Mouse (Mus musculus) hindbrain, postnatal 0 days (tissue): ENCODE measurements at regions not wholly inside any gene's neighbourhood (a gene's known extent, or its start where the extent isn't known, plus 50 kb on each side); places are given as distances from the start of the nearest gene placed in this dataset.
"Not testable (repeated sequence)": the region's sequence is repeated elsewhere in the genome, so short reads cannot be mapped to it uniquely, and the experiment has no call there.

Experiments used
- ATAC-seq: fragments of 200-750 bp; cut with Nextera tagmentation; 2 replicates; pipeline ENCODE4 v1.8.0; 2017; ENCODE audit warnings: mild to moderate bottlenecking, moderate TSS enrichment, moderate library complexity
- DNase-seq: peaks from one replicate; pipeline ENCODE4 v3.0.0-alpha.2; 2015; ENCODE audit warnings: low spot score
- H3K27ac ChIP-seq: fragments of 300-500 bp; sonication (generic); 2 replicates; pipeline ENCODE4 v1.5.1; 2014; ENCODE audit warnings: mild to moderate bottlenecking
- H3K27me3 ChIP-seq: fragments of 300-500 bp; sonication (generic); 2 replicates; pipeline ENCODE4 v1.6.1; 2014; ENCODE audit warnings: low read length, mixed read lengths; ENCODE audit not compliant: insufficient read depth
- H3K36me3 ChIP-seq: fragments of 300-500 bp; sonication (generic); 2 replicates; pipeline ENCODE4 v1.6.1; 2014; ENCODE audit warnings: low read length, mixed read lengths; ENCODE audit not compliant: insufficient read depth
- H3K4me1 ChIP-seq: fragments of 300-500 bp; sonication (generic); 2 replicates; pipeline ENCODE4 v1.6.1; 2014; ENCODE audit warnings: antibody characterized with exemption, low read length, mixed read lengths; ENCODE audit not compliant: insufficient read depth
- H3K4me2 ChIP-seq: fragments of 300-500 bp; sonication (generic); 2 replicates; pipeline ENCODE4 v1.6.1; 2014; ENCODE audit warnings: low read depth, mild to moderate bottlenecking, low read length, moderate library complexity, mixed read lengths
- H3K4me3 ChIP-seq: fragments of 300-500 bp; sonication (generic); 2 replicates; pipeline ENCODE4 v1.5.1; 2014; ENCODE audit warnings: low read length
- H3K9ac ChIP-seq: fragments of 300-500 bp; sonication (generic); replicated peaks from 2 replicates; pipeline ENCODE4 v1.6.1; 2014; ENCODE audit warnings: mild to moderate bottlenecking, low read length, moderate library complexity, mixed read lengths
- H3K9me3 ChIP-seq: fragments of 300-500 bp; sonication (generic); 2 replicates; pipeline ENCODE4 v1.6.1; 2016; ENCODE audit warnings: low read length, mixed read lengths
- WGBS: fragments of 180-500 bp; shearing (Covaris S2); extraction: QIAGEN DNeasy Blood & Tissue Kit; methylation state at CpG from one replicate; pipeline ENCODE4 v1.1.7; 2014; 5-methylcytosine and 5-hydroxymethylcytosine counted together

DNA sequence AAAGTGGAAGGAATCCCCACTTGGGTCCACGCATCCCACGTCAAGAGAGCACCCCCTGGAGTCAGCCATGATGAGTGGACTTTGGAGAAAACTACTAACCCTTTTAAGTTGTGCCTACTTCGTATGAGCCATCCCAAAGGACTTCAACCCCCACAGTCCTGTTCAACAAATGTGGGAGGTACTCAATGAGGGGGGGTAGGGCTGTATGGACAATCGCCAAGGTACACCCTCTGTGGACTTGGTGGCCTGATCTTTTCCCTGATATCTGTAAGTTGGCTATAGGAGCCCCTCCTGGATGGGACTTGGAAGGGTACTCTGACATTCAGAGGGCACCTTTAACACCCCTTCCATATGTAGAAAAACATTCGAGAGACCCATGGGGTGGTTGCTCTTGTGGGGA, 256.5 kb upstream of the Olfr161 start:
- H3K4me2 ChIP-seq, ATAC-seq, H3K9ac ChIP-seq, H3K4me3 ChIP-seq, H3K27ac ChIP-seq, H3K36me3 ChIP-seq, H3K27me3 ChIP-seq, H3K9me3 ChIP-seq, H3K4me1 ChIP-seq, DNase-seq: not testable (repeated sequence)
- 86% methylated on average over 4 of the region's 5 CpGs for WGBS

DNA sequence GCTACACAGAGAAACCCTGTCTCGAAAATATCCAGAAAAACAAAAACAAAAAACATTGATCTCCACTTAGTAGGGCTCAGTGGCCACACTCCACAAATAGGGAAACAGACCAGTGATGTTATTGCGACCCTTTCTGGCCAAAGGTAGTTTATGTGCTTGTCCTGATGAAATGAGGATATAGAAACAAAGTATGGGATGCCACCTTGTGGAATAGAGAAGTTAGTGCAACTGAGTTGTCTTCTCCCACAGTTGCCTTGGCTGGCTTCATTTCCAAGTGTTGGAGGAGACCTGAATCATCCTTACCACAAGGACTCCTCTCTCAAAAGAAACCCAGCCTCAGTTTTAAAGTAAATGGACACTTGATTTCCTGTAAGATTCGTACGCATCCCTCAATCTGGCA, 247.5 kb upstream of the Olfr161 start:
- H3K4me1 ChIP-seq, DNase-seq, ATAC-seq, H3K27ac ChIP-seq, H3K27me3 ChIP-seq, H3K9me3 ChIP-seq, H3K4me3 ChIP-seq, H3K9ac ChIP-seq, H3K4me2 ChIP-seq, H3K36me3 ChIP-seq: not testable (repeated sequence)
- 27% methylated on average over 4 of the region's 4 CpGs for WGBS

DNA sequence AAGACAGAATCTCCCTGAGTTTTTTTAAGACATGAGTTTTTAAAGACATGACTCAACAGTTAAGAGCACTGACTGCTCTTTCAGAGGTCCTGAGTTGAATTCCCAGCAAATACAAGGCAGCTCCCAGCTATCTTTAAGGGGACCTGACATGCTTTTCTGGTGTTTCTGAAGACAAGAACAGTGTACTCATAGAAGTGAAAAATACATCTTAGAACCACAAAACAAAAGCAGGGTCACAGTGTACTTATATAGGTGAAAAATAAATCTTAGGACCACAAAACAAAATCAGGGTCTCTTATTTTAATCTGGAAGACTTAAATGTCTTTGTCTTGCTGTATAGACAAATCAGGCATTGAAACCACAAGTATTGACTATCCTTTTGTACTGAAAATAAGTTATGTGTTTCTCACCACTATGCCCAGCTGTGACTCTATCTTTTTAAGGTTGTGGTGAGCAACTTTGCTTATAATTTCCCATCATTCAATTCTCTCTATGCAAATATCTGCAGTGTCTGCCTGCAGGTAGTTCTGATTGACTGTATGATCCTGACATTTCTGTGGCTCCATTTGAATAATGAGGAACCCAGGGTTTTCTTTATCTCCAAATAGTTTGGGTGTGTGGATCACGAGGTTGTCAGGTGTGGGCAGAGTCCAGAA, 246.0 kb upstream of the Olfr161 start:
- not testable (repeated sequence) for H3K9me3 ChIP-seq, H3K4me2 ChIP-seq, H3K27me3 ChIP-seq, DNase-seq, H3K27ac ChIP-seq, H3K9ac ChIP-seq, ATAC-seq, H3K4me1 ChIP-seq, H3K4me3 ChIP-seq, H3K36me3 ChIP-seq
- no CpG with 5 or more reads among the region's 1 CpGs for WGBS

DNA sequence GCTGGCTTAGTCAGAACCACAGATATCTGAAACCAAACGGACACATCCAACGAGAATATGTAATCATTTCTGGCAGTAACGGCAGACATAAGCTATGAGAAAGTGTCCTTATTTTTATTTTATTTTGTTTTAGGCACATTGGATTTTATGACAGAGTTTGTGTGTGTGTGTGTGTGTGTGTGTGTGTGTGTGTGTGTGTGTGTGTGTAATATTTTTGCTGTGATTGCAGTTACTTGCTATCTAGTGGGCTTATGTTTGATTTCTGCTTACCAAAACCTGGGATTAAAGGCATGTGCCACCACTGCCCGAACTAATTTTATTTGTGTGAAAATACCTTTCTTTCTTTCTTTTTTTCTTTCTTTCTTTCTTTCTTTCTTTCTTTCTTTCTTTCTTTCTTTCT, 241.5 kb upstream of the Olfr161 start:
- not testable (repeated sequence) for ATAC-seq

DNA sequence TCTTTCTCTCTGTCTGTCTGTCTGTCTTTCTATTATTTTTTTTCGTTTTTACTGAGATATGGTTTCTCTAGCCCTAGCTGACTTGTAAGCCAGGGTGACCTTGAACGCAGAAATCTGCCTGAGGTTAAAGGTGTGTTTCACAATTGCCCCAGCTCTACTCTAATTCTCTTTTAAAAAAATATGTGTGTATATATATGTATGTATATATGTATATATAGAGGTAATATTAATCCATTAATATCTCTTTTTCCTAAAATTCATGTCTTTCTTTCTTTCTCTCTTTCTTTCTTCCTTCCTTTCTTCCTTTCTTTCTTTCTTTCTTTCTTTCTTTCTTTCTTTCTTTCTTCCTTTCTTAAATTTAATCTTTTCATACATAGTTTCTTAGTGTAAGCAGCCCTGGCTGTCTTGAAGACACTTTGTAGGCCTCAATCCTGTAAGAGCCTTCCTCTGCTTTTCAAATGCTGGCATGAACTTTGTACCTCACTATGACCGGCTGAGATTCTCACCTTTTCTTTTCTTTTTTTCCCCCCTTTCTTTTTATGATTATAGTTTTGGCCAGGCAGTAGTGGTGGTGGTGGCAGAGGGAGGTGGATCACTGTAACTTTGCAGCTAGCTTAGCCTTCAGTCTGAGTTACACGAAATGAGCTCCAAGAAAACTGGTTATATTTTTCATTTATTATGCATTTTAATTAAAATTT, 240.8 kb upstream of the Olfr161 start:
- H3K9me3 ChIP-seq, H3K36me3 ChIP-seq, H3K4me3 ChIP-seq, H3K4me2 ChIP-seq, H3K4me1 ChIP-seq, H3K27ac ChIP-seq, H3K27me3 ChIP-seq, H3K9ac ChIP-seq, DNase-seq: not testable (repeated sequence)
- WGBS: 29% methylated on average over 2 of the region's 4 CpGs
- peak; percentile 55; the same call in 1 of the 2 replicates for ATAC-seq

More for the DNA sequence above, 241.5 kb upstream of the Olfr161 start:
- WGBS: 67% methylated on average over 1 of the region's 4 CpGs
- H3K4me1 ChIP-seq, H3K4me3 ChIP-seq, H3K4me2 ChIP-seq, H3K27ac ChIP-seq, DNase-seq, H3K27me3 ChIP-seq, H3K36me3 ChIP-seq, H3K9ac ChIP-seq, H3K9me3 ChIP-seq: not testable (repeated sequence)

DNA sequence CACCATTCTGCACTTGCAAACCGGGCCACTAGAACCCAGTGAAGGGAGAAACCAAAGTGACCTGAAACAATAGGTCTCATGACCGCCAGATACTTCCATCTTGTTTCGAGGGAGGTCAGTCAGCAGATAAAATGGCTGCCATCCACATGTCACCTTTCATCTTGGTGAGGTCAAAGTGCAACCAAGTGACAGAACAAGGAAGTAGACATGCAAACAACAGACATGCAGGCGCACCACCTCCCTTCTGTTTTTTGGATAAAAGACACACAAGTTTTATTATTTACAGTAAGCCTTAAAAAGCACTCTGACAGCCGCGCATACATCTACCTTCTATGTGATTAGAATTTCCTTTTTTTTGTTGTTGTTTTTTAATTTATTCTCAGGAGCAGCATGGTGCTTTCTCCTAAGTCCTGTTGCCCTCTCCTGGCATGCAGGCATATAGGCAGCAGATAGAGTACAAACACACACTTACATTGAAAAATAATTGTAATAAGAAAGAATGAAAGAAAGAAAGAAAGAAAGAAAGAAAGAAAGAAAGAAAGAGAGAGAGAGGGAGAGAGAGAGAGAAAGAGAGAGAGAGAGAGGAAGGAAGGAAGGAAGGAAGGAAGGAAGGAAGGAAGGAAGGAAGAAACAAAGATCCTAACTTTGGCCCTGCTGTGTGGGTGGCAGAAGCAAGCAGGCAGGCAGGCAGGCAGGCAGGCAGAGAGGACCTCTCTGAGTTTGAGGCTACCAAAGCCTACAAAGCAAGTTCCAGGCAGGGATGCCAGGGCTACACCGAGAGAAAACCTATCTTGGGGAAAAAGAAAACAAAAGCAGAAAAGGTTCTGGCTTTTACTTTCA, 240.0 kb upstream of the Olfr161 start:
- H3K9me3 ChIP-seq, H3K27me3 ChIP-seq, H3K4me3 ChIP-seq, H3K9ac ChIP-seq, H3K27ac ChIP-seq, H3K36me3 ChIP-seq, H3K4me2 ChIP-seq, H3K4me1 ChIP-seq: not testable (repeated sequence)
- DNase-seq (peak; percentile 29), ATAC-seq (peak; percentile 84)
- 70% methylated on average over 6 of the region's 7 CpGs for WGBS

DNA sequence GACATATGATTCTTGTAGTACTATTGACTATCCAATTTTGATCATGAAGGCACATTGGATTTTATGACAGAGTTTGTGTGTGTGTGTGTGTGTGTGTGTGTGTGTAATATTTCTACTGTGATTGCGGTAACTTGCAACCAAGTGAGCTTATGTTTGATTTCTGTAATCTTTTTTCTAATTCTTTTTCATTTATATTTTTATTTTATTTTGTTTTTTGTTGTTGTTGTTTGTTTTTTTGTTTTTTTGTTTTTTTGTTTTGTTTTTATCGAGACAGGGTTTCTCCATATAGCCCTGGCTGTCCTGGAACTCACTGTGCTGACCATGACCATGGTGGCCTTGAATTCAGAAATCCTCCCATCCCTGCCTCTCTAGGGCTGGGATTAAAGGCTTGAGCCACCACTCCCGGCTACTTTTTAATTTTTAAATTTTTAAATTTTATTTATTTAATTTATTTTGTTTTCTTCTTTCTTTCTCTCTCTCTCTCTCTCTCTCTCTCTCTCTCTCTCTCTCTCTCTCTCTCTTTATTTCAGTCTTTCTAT, 239.3 kb upstream of the Olfr161 start:
- not testable (repeated sequence) for H3K4me2 ChIP-seq, DNase-seq

More for the DNA sequence above, 239.3 kb upstream of the Olfr161 start:
- WGBS: 83% methylated on average over 3 of the region's 3 CpGs
- H3K4me3 ChIP-seq, H3K9me3 ChIP-seq, H3K36me3 ChIP-seq, H3K4me1 ChIP-seq, H3K27ac ChIP-seq, H3K27me3 ChIP-seq, H3K9ac ChIP-seq: not testable (repeated sequence)
- ATAC-seq: peak; percentile 78; the same call in 1 of the 2 replicates
